Mouse (Mus musculus): ENCODE data around the gene Naaa. TPM values are rescaled to one million over a fixed set of nuclear protein-coding genes. Genes with fewer than 3 reads are reported as not detected.

Naaa gene
- polyA plus RNA-seq, 1 experiment from 2014 or later: 24.1 TPM

DNA sequence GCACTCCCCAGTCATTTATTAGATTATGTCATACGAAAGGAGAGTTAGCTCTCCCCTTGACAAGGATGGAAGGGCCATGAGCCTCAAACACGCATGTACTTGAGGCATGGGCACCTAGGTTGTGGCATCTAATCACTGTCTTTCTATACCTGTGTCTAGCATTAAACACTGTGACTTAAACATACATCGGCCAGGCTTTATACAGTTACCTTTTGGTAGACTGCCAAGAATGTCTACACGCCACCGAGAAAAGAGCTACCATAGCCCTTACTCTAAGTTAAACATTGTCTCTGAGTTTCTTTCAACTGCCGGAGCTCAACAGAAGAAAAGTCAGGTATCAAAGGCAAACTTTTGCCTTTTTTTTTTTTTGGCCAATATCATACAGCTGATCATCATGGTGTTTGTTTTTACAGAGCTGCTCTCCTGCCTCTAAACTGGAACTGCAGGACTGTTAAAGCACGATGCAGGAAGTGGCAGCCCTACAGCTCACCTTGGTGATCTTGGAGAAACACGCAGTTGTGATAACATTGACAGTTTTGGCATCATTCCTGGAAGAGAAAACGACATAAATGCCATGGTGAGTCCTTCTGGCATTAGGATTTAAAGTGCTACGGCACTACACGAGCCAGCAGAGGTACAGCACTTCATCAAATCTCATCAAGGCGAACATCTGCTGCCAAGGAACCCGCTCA, 24.3 kb upstream of the Naaa start:
- Histone ChIP-seq H3K36me3 (peaks cover 92% of the 10 kb centered on the region), H3K9me3 (replicated peaks) (no peaks in the 10 kb centered on the region), H3K4me3 (replicated peaks) (no peak overlapping the region), H3K4me2 (no peak overlapping the region), H3K9ac (no peak overlapping the region), H3K4me1 (no peaks in the 10 kb centered on the region), H3K27ac (no peak overlapping the region), H3K27me3 (no peaks in the 10 kb centered on the region)
- ATAC-seq (replicated peaks; ENCODE audit: low FRiP score): no peak
- 87% methylated on average over 13 of the region's 13 CpGs for WGBS

DNA sequence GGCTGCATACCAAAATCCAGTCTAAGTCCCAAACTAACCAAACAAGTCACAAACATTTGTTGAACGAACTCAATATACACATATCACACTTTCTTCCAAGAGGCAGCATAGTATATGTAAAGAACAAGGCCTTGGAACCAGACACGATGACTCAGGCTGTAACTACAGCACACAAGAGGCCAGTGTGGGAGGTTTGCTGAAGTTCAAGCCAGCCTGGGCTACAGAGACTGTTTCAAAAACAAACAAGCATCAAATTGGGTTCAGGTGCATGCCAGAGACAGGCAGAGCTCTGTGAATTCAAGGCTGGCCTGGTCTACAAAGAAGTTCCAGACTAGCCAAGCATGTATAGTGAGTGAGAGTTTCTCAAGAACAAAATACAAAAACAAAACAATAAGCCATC, 16.6 kb upstream of the Naaa start:
- Histone ChIP-seq H3K4me2 (no peak overlapping the region), H3K9me3 (replicated peaks) (no peaks in the 10 kb centered on the region), H3K27ac (no peak overlapping the region), H3K36me3 (peaks cover 96% of the 10 kb centered on the region), H3K9ac (no peak overlapping the region), H3K4me3 (replicated peaks) (no peak overlapping the region), H3K4me1 (no peaks in the 10 kb centered on the region), H3K27me3 (no peaks in the 10 kb centered on the region)
- 88% methylated on average over 2 of the region's 2 CpGs for WGBS
- ATAC-seq (replicated peaks; ENCODE audit: low FRiP score): no peak

- H3K4me3 ChIP-seq (replicated peaks): no peak overlapping the region
- no peak overlapping the region for H3K27ac ChIP-seq
- no peaks in the 10 kb centered on the region for H3K4me1 ChIP-seq
- no peak overlapping the region for H3K4me2 ChIP-seq
- peaks cover 98% of the 10 kb centered on the region for H3K36me3 ChIP-seq
- no peaks in the 10 kb centered on the region for H3K27me3 ChIP-seq
- ATAC-seq (replicated peaks; ENCODE audit: low FRiP score): no peak
- 86% methylated on average over 6 of the region's 6 CpGs for WGBS
- H3K9me3 ChIP-seq (replicated peaks): no peaks in the 10 kb centered on the region
- H3K9ac ChIP-seq: no peak overlapping the region
These were observed 13.9 kb upstream of the Naaa start for GRCm38 (mm10) chr5:92291652-92292414.

- Histone ChIP-seq H3K27me3 (no peaks in the 10 kb centered on the region), H3K9ac (no peak overlapping the region), H3K4me1 (no peaks in the 10 kb centered on the region), H3K27ac (no peak overlapping the region), H3K9me3 (replicated peaks) (no peaks in the 10 kb centered on the region), H3K4me3 (replicated peaks) (no peak overlapping the region), H3K36me3 (peaks cover 87% of the 10 kb centered on the region), H3K4me2 (no peak overlapping the region)
- WGBS: 83% methylated on average over 6 of the region's 6 CpGs
- ATAC-seq (replicated peaks; ENCODE audit: low FRiP score): no peak
These were observed 9.9 kb upstream of the Naaa start for GRCm38 (mm10) chr5:92287840-92288239.

- Histone ChIP-seq H3K4me1 (peaks cover 8% of the 10 kb centered on the region), H3K4me2 (no peak overlapping the region), H3K9me3 (replicated peaks) (no peaks in the 10 kb centered on the region), H3K36me3 (peaks cover 41% of the 10 kb centered on the region), H3K4me3 (replicated peaks) (no peak overlapping the region), H3K27me3 (no peaks in the 10 kb centered on the region), H3K9ac (no peak overlapping the region), H3K27ac (no peak overlapping the region)
- 47% methylated on average over 3 of the region's 3 CpGs for WGBS
- ATAC-seq (replicated peaks; ENCODE audit: low FRiP score): no peak
These were observed 5.1 kb upstream of the Naaa start for GRCm38 (mm10) chr5:92283107-92283506.

DNA sequence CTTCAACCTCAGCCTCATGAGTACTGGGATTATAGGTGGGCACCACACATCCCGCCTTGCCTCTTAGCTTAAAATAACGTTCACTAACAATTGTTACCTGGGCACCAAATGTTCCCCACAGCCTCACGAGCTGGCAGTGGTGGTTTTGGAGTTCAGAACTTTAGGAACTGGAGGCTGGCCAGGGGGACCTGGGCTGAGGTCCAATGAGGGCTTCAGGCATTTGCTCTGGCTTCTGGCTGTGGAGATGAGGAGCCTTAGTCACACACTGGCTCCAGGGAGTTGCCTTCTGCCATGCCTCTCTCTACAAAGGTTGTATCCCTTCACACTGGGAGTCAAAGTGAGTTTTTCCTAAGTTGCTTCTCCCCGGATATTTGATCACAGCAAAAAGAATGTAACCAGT, 4.6 kb upstream of the Naaa start:
- Histone ChIP-seq H3K4me3 (replicated peaks) (no peak overlapping the region), H3K9ac (no peak overlapping the region), H3K4me1 (peaks cover 8% of the 10 kb centered on the region), H3K4me2 (no peak overlapping the region), H3K27ac (no peak overlapping the region), H3K36me3 (peaks cover 36% of the 10 kb centered on the region), H3K27me3 (no peaks in the 10 kb centered on the region), H3K9me3 (replicated peaks) (no peaks in the 10 kb centered on the region)
- no peak for ATAC-seq (replicated peaks; ENCODE audit: low FRiP score)
- WGBS: 78% methylated on average over 4 of the region's 4 CpGs

GRCm38 (mm10) chr5:92278942-92279537, 1.1 kb upstream of the Naaa start:
- H3K4me3 ChIP-seq (replicated peaks): no peak overlapping the region
- no peaks in the 10 kb centered on the region for H3K9me3 ChIP-seq (replicated peaks)
- no peak for ATAC-seq (replicated peaks; ENCODE audit: low FRiP score)
- peaks cover 2% of the 10 kb centered on the region; the same call in 1 of the 2 replicates for H3K36me3 ChIP-seq
- peak overlapping the region; percentile 80; the same call in 1 of the 2 replicates for H3K4me2 ChIP-seq
- H3K4me1 ChIP-seq: peaks cover 11% of the 10 kb centered on the region
- H3K27me3 ChIP-seq: no peaks in the 10 kb centered on the region
- no peak overlapping the region for H3K9ac ChIP-seq
- WGBS: 82% methylated on average over 10 of the region's 10 CpGs
- H3K27ac ChIP-seq: no peak overlapping the region

GRCm38 (mm10) chr5:92270496-92270895, 7.5 kb downstream of the Naaa start:
- 89% methylated on average over 7 of the region's 7 CpGs for WGBS
- Histone ChIP-seq H3K9ac (no peak overlapping the region), H3K4me3 (replicated peaks) (no peak overlapping the region), H3K9me3 (replicated peaks) (no peaks in the 10 kb centered on the region), H3K36me3 (no peaks in the 10 kb centered on the region), H3K4me1 (no peaks in the 10 kb centered on the region), H3K27ac (no peak overlapping the region), H3K27me3 (no peaks in the 10 kb centered on the region), H3K4me2 (no peak overlapping the region)
- no peak for ATAC-seq (replicated peaks; ENCODE audit: low FRiP score)

DNA sequence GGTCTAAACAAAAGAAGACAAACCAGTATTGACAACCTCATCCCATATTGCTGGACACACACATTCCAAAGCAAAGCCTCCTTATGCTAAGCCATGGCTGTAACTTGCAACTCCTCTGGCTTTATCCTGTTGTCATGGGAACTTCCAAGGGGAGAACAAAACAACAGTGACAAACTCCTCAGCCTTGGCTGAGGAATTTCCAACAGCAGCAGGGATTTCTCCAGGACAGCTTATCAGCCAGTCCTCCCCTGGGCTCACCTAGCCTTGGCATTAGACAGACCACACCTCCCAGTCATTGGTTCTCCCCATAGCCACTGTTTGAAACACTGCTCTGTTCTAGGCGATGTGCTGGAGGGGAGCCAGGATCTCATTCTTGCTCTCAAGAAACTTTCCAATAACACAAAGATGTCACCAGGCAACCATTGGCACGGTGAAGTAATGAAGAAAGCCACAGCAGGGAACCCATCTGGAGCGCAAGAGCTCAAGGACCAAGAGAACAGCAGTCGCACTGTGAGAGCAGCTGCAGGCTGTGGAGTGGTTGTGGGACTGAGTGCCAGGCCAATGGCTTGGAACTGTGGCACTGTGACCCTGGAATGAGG, 14.1 kb downstream of the Naaa start:
- 54% methylated on average over 4 of the region's 4 CpGs for WGBS
- Histone ChIP-seq H3K36me3 (no peaks in the 10 kb centered on the region), H3K9me3 (replicated peaks) (no peaks in the 10 kb centered on the region), H3K9ac (no peak overlapping the region), H3K27ac (peak overlapping the region; percentile 37), H3K4me2 (no peak overlapping the region), H3K4me1 (peaks cover 22% of the 10 kb centered on the region), H3K4me3 (replicated peaks) (no peak overlapping the region), H3K27me3 (no peaks in the 10 kb centered on the region)
- ATAC-seq (replicated peaks; ENCODE audit: low FRiP score): peak; percentile 83

GRCm38 (mm10) chr5:92262646-92263045, 15.3 kb downstream of the Naaa start:
- H3K4me3 ChIP-seq (replicated peaks): no peak overlapping the region
- peaks cover 28% of the 10 kb centered on the region for H3K4me1 ChIP-seq
- no peak overlapping the region for H3K4me2 ChIP-seq
- 81% methylated on average over 8 of the region's 8 CpGs for WGBS
- no peaks in the 10 kb centered on the region for H3K27me3 ChIP-seq
- ATAC-seq (replicated peaks; ENCODE audit: low FRiP score): no peak
- H3K27ac ChIP-seq: no peak overlapping the region
- H3K9me3 ChIP-seq (replicated peaks): no peaks in the 10 kb centered on the region
- no peak overlapping the region for H3K9ac ChIP-seq
- no peaks in the 10 kb centered on the region for H3K36me3 ChIP-seq

- peak; percentile 34; the same call in 1 of the 2 replicates for ATAC-seq (replicated peaks; ENCODE audit: low FRiP score)
These were observed 21.8 kb downstream of the Naaa start, which contains the start of gene Ppef2 for GRCm38 (mm10) chr5:92256218-92256617. Gene Ppef2 (minus strand): TSS chr5:92256278.

GRCm38 (mm10) chr5:92254476-92254875, 23.5 kb downstream of the Naaa start:
- no peak overlapping the region for H3K9ac ChIP-seq
- ATAC-seq (replicated peaks; ENCODE audit: low FRiP score): no peak
- H3K9me3 ChIP-seq (replicated peaks): 0 out of 2 replicates have a peak, but pooled peaks cover 3% of the 10 kb centered on the region
- H3K4me2 ChIP-seq: no peak overlapping the region
- H3K4me3 ChIP-seq (replicated peaks): no peak overlapping the region
- no peaks in the 10 kb centered on the region for H3K27me3 ChIP-seq
- peaks cover 23% of the 10 kb centered on the region for H3K4me1 ChIP-seq
- H3K36me3 ChIP-seq: no peaks in the 10 kb centered on the region
- H3K27ac ChIP-seq: no peak overlapping the region
- 33% methylated on average over 6 of the region's 6 CpGs for WGBS

More at GRCm38 (mm10) chr5:92256218-92256617, 21.8 kb downstream of the Naaa start, which contains the start of gene Ppef2:
- peak within 1 kb of the TSS; percentile 70 for H3K27ac ChIP-seq
- no peak within 1 kb of the TSS for H3K4me2 ChIP-seq
- H3K4me3 ChIP-seq (replicated peaks): no peak within 1 kb of the TSS
- no peaks in the 10 kb centered on the region for H3K36me3 ChIP-seq
- H3K4me1 ChIP-seq: peaks cover 28% of the 10 kb centered on the region
- no peaks in the 10 kb centered on the region for H3K27me3 ChIP-seq
- 11% methylated on average over 6 of the region's 6 CpGs for WGBS
- no peak within 1 kb of the TSS for H3K9ac ChIP-seq
- no peaks in the 10 kb centered on the region for H3K9me3 ChIP-seq (replicated peaks)
